ENCODE assay signal across 8 mouse cellular contexts in the genomic region with DNA sequence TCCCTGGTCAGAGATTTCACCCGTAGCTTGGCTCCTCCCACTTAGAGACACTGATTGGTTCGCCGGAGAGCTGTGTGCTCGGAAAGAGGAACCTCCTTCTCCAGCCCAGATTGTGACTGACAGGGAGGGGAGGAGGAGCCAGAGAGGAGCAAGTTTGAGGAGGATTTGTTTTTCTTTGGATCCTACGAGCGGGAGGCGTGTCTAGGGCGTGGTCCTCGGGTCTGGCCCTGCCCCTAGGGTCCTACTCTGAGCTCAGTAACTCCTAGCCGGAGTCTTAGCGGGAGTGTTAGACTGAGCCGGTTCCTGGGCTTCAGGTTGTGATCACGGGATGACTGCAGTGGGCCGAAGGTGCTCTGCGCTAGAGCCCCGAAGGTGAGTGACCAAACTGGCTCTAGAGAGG. TPM values are rescaled to one million over a fixed set of nuclear protein-coding genes. Genes with fewer than 3 reads are reported as not detected.
DNase-seq lines count a peak whose midpoint lies in the region; ATAC-seq and TF ChIP-seq lines count a peak whose summit lies in the region.

No protein-coding gene starts in this region.

- H3K4me3 ChIP-seq in bone marrow macrophage, adult 2 months (ENCODE audit: insufficient read depth, low read length), result peak overlapping the region; percentile 52
- peak overlapping the region; percentile 59 for H3K4me3 ChIP-seq in heart, embryonic 10.5 days
- peak overlapping the region; percentile 50 for H3K4me3 ChIP-seq in kidney, embryonic 16.5 days (ENCODE audit: low read length)
- peak overlapping the region; percentile 59 for H3K4me3 ChIP-seq in liver, adult 2 months (ENCODE audit: insufficient read depth, low read depth, low read length)
- H3K4me3 ChIP-seq in myocyte, result no peak overlapping the region

- peaks cover 27% of the 10 kb centered on the region for H3K4me1 ChIP-seq in bone marrow macrophage, adult 2 months (ENCODE audit: control insufficient read depth, insufficient read depth, low read length)
- H3K4me1 ChIP-seq in heart, embryonic 10.5 days, result peaks cover 37% of the 10 kb centered on the region
- peaks cover 35% of the 10 kb centered on the region for H3K4me1 ChIP-seq in kidney, embryonic 16.5 days (ENCODE audit: insufficient read depth, low read length)
- H3K4me1 ChIP-seq in liver, adult 2 months (ENCODE audit: control insufficient read depth, insufficient read depth, low read length), result 0 out of 2 replicates have a peak, but pooled peaks cover 3% of the 10 kb centered on the region

- H3K36me3 ChIP-seq in heart, embryonic 10.5 days, result no peaks in the 10 kb centered on the region
- no peaks in the 10 kb centered on the region for H3K36me3 ChIP-seq in kidney, embryonic 16.5 days (ENCODE audit: insufficient read depth, low read length)
- H3K36me3 ChIP-seq in liver, adult 2 months (ENCODE audit: control insufficient read depth, insufficient read depth, low read length), result no peaks in the 10 kb centered on the region
- H3K36me3 ChIP-seq in myocyte (ENCODE audit: control insufficient read depth, insufficient read depth), result no peaks in the 10 kb centered on the region
- peaks cover 11% of the 10 kb centered on the region for H3K36me3 ChIP-seq in splenic B cell, adult 2 months (ENCODE audit: control insufficient read depth, insufficient read depth, low read length, poor library complexity, severe bottlenecking)

- H3K79me2 ChIP-seq in liver, adult 2 months (ENCODE audit: control insufficient read depth, insufficient read depth, low read length), result no peaks in the 10 kb centered on the region
- H3K79me2 ChIP-seq in myocyte (ENCODE audit: control insufficient read depth, insufficient read depth), result no peaks in the 10 kb centered on the region

- no peak for TF ChIP-seq CTCF in bone marrow macrophage, adult 2 months (IDR thresholded peaks at IDR 0.05; ENCODE audit: low read depth, low read length)
- TF ChIP-seq CTCF in liver, adult 2 months (IDR thresholded peaks at IDR 0.05; ENCODE audit: low read depth, low read length), result no peak

- TF ChIP-seq POLR2A in bone marrow macrophage, adult 2 months (IDR thresholded peaks at IDR 0.05; ENCODE audit: borderline replicate concordance, low read depth, low read length), result no peak
- TF ChIP-seq POLR2A in liver, adult 2 months (IDR thresholded peaks at IDR 0.05; ENCODE audit: extremely low read depth, insufficient read depth, low read length), result peak; percentile 51; the same call in 1 of the 2 replicates
- no peak for TF ChIP-seq POLR2A in myocyte (IDR thresholded peaks at IDR 0.05; ENCODE audit: insufficient read length, low read depth)

- H3K4me2 ChIP-seq in kidney, embryonic 16.5 days (replicated peaks; ENCODE audit: low read depth, low read length), result peak overlapping the region; percentile 58
- peak overlapping the region; percentile 69 for H3K4me2 ChIP-seq in myocyte (ENCODE audit: low read depth)

- 0 out of 2 replicates have a peak, but pooled peaks cover 5% of the 10 kb centered on the region for H3K27me3 ChIP-seq in heart, embryonic 10.5 days (ENCODE audit: insufficient read depth, poor library complexity, severe bottlenecking)
- no peaks in the 10 kb centered on the region for H3K27me3 ChIP-seq in kidney, embryonic 16.5 days (ENCODE audit: insufficient read depth, low read length)
- no peaks in the 10 kb centered on the region for H3K27me3 ChIP-seq in liver, adult 2 months (ENCODE audit: control insufficient read depth, insufficient read depth, low read length)
- H3K27me3 ChIP-seq in myocyte (ENCODE audit: control insufficient read depth, insufficient read depth, insufficient read length), result no peaks in the 10 kb centered on the region
- H3K27me3 ChIP-seq in splenic B cell, adult 2 months (ENCODE audit: control insufficient read depth, insufficient read depth, low read length, poor library complexity, severe bottlenecking), result no peaks in the 10 kb centered on the region

- ATAC-seq in erythroblast, adult 5-6 weeks (replicated peaks; ENCODE audit: low FRiP score, poor library complexity, severe bottlenecking), result peak; percentile 40; the same call in 1 of the 2 replicates
- peak; percentile 98 for ATAC-seq in kidney, embryonic 16.5 days (ENCODE audit: low FRiP score, low TSS enrichment)

- no peaks in the 10 kb centered on the region for H3K9me3 ChIP-seq in heart, embryonic 10.5 days
- H3K9me3 ChIP-seq in kidney, embryonic 16.5 days (ENCODE audit: low read length), result no peaks in the 10 kb centered on the region

- H3K9ac ChIP-seq in kidney, embryonic 16.5 days (replicated peaks; ENCODE audit: low read length), result peak overlapping the region; percentile 56
- peak overlapping the region; percentile 62 for H3K9ac ChIP-seq in liver, adult 2 months (ENCODE audit: low read depth, low read length)

- 0% methylated on average over 16 of the region's 16 CpGs for WGBS in heart, embryonic 10.5 days
- under 1% methylated on average over 16 of the region's 16 CpGs for WGBS in kidney, embryonic 16.5 days
- 2% methylated on average over 16 of the region's 16 CpGs for WGBS in liver, adult 2 months

- no peak overlapping the region for H3ac ChIP-seq in myocyte (ENCODE audit: control insufficient read depth, insufficient read length)

- DNase-seq in 416B (ENCODE audit: low read depth), result peak; percentile 99
- peak; percentile 98 for DNase-seq in heart, embryonic 10.5 days (ENCODE audit: low spot score)
- peak; percentile 93 for DNase-seq in liver, adult 2 months (ENCODE audit: extremely low read depth, low read depth, low spot score)
- DNase-seq in splenic B cell, adult 2 months (ENCODE audit: low read depth, low spot score), result peak; percentile 92

- H3K27ac ChIP-seq in bone marrow macrophage, adult 2 months (ENCODE audit: insufficient read depth, low read depth, low read length), result no peak overlapping the region
- H3K27ac ChIP-seq in heart, embryonic 10.5 days, result peak overlapping the region; percentile 73
- peak overlapping the region; percentile 48; the same call in 1 of the 2 replicates for H3K27ac ChIP-seq in kidney, embryonic 16.5 days (ENCODE audit: low read length)
- peak overlapping the region; percentile 11; the same call in 1 of the 2 replicates for H3K27ac ChIP-seq in liver, adult 2 months (replicated peaks; ENCODE audit: insufficient read depth, low read depth, low read length)

TF ChIP-seq in myocyte, 11 proteins besides CTCF, POLR2A, EP300 and RAD21:
- TF ChIP-seq TCF12 (IDR thresholded peaks at IDR 0.05; ENCODE audit: insufficient read depth, poor library complexity, severe bottlenecking), result no peak

RNA-seq across cellular contexts. Expression of a gene that starts 6.6 kb away (rescaled TPM):
- polyA plus RNA-seq in bone marrow macrophage, adult 2 months (2012; ENCODE audit: insufficient read depth, insufficient read length, missing spikeins), result 19.3 and 22.0 TPM in 2 replicates
- 15.4 and 23.2 TPM in 2 replicates for total RNA-seq in erythroblast, adult 5-6 weeks (2015; ENCODE audit: low replicate concordance)
- 5.2 and 6.4 TPM in 2 replicates for total RNA-seq in erythroblast, adult 5-6 weeks (2017; ENCODE audit: low replicate concordance)
- polyA plus RNA-seq in heart, embryonic 10.5 days (2016; fragmentation: Nextera tagmentation; extraction: Ambion mirVana), result 34.8 and 35.4 TPM in 2 replicates
- polyA plus RNA-seq in kidney, embryonic 16.5 days (2015; fragmentation: Nextera tagmentation; extraction: Ambion mirVana), result 41.5 and 44.2 TPM in 2 replicates
- total RNA-seq in liver, adult 2 months (2014; rRNA removed), result 2.2 and 3.2 TPM in 2 replicates
- 7.5 and 10.4 TPM in 2 replicates for polyA plus RNA-seq in liver, adult 2 months (2012; rRNA removed)
- polyA plus RNA-seq in myocyte (2012; fragmentation: generic; extraction: Trizol), result 0.52 TPM

RNA-seq across cellular contexts. Expression of a gene that starts 13.4 kb away (rescaled TPM):
- not detected in 2 replicates for polyA plus RNA-seq in bone marrow macrophage, adult 2 months (2012; ENCODE audit: insufficient read depth, insufficient read length, missing spikeins)
- total RNA-seq in erythroblast, adult 5-6 weeks (2015; ENCODE audit: low replicate concordance), result not detected in 2 replicates
- not detected in 2 replicates for total RNA-seq in erythroblast, adult 5-6 weeks (2017; ENCODE audit: low replicate concordance)
- polyA plus RNA-seq in heart, embryonic 10.5 days (2016; fragmentation: Nextera tagmentation; extraction: Ambion mirVana), result 0.28 TPM in 1 of 2 replicates, not detected in the other
- 0.16 TPM in 1 of 2 replicates, not detected in the other for polyA plus RNA-seq in kidney, embryonic 16.5 days (2015; fragmentation: Nextera tagmentation; extraction: Ambion mirVana)
- not detected in 2 replicates for total RNA-seq in liver, adult 2 months (2014; rRNA removed)
- not detected in 2 replicates for polyA plus RNA-seq in liver, adult 2 months (2012; rRNA removed)
- not detected for polyA plus RNA-seq in myocyte (2012; fragmentation: generic; extraction: Trizol)

RNA-seq across cellular contexts. Expression of a gene that starts 14.6 kb away (rescaled TPM):
- polyA plus RNA-seq in bone marrow macrophage, adult 2 months (2012; ENCODE audit: insufficient read depth, insufficient read length, missing spikeins), result 192 and 210 TPM in 2 replicates
- 15.0 and 25.9 TPM in 2 replicates for total RNA-seq in erythroblast, adult 5-6 weeks (2015; ENCODE audit: low replicate concordance)
- 18.1 and 19.5 TPM in 2 replicates for total RNA-seq in erythroblast, adult 5-6 weeks (2017; ENCODE audit: low replicate concordance)
- polyA plus RNA-seq in heart, embryonic 10.5 days (2016; fragmentation: Nextera tagmentation; extraction: Ambion mirVana), result 89.1 and 115 TPM in 2 replicates
- 113 and 115 TPM in 2 replicates for polyA plus RNA-seq in kidney, embryonic 16.5 days (2015; fragmentation: Nextera tagmentation; extraction: Ambion mirVana)
- 19.5 and 27.3 TPM in 2 replicates for total RNA-seq in liver, adult 2 months (2014; rRNA removed)
- polyA plus RNA-seq in liver, adult 2 months (2012; rRNA removed), result 46.6 and 63.7 TPM in 2 replicates
- 76.6 TPM for polyA plus RNA-seq in myocyte (2012; fragmentation: generic; extraction: Trizol)

RNA-seq across cellular contexts. Expression of a gene that starts 23.5 kb away (rescaled TPM):
- 4.3 and 5.1 TPM in 2 replicates for polyA plus RNA-seq in bone marrow macrophage, adult 2 months (2012; ENCODE audit: insufficient read depth, insufficient read length, missing spikeins)
- total RNA-seq in erythroblast, adult 5-6 weeks (2015; ENCODE audit: low replicate concordance), result 1.3 and 4.0 TPM in 2 replicates
- 2.1 and 6.6 TPM in 2 replicates for total RNA-seq in erythroblast, adult 5-6 weeks (2017; ENCODE audit: low replicate concordance)
- polyA plus RNA-seq in heart, embryonic 10.5 days (2016; fragmentation: Nextera tagmentation; extraction: Ambion mirVana), result 24.7 and 34.8 TPM in 2 replicates
- 42.3 and 45.1 TPM in 2 replicates for polyA plus RNA-seq in kidney, embryonic 16.5 days (2015; fragmentation: Nextera tagmentation; extraction: Ambion mirVana)
- 158 and 175 TPM in 2 replicates for total RNA-seq in liver, adult 2 months (2014; rRNA removed)
- 414 and 481 TPM in 2 replicates for polyA plus RNA-seq in liver, adult 2 months (2012; rRNA removed)
- 20.7 TPM for polyA plus RNA-seq in myocyte (2012; fragmentation: generic; extraction: Trizol)

RNA-seq across cellular contexts. Expression of a gene that starts 29.6 kb away (rescaled TPM):
- 32.1 and 33.9 TPM in 2 replicates for polyA plus RNA-seq in bone marrow macrophage, adult 2 months (2012; ENCODE audit: insufficient read depth, insufficient read length, missing spikeins)
- total RNA-seq in erythroblast, adult 5-6 weeks (2015; ENCODE audit: low replicate concordance), result 10.4 and 11.3 TPM in 2 replicates
- 4.7 and 8.8 TPM in 2 replicates for total RNA-seq in erythroblast, adult 5-6 weeks (2017; ENCODE audit: low replicate concordance)
- polyA plus RNA-seq in heart, embryonic 10.5 days (2016; fragmentation: Nextera tagmentation; extraction: Ambion mirVana), result 46.2 and 57.2 TPM in 2 replicates
- 79.3 and 82.9 TPM in 2 replicates for polyA plus RNA-seq in kidney, embryonic 16.5 days (2015; fragmentation: Nextera tagmentation; extraction: Ambion mirVana)
- 26.6 and 35.6 TPM in 2 replicates for total RNA-seq in liver, adult 2 months (2014; rRNA removed)
- 72.6 and 77.4 TPM in 2 replicates for polyA plus RNA-seq in liver, adult 2 months (2012; rRNA removed)
- polyA plus RNA-seq in myocyte (2012; fragmentation: generic; extraction: Trizol), result 37.3 TPM
